In genomic region chr16:8830431-8831211, GRCm38 (mm10) we compare ENCODE assay signal across 8 mouse cellular contexts. TPM values are rescaled to one million over a fixed set of nuclear protein-coding genes. Genes with fewer than 3 reads are reported as not detected.
DNase-seq lines count a peak whose midpoint lies in the region; ATAC-seq and TF ChIP-seq lines count a peak whose summit lies in the region.

No protein-coding gene starts in this region.

- DNase-seq in B cell, adult 2 months = peak; percentile 82 to 83
- DNase-seq in spleen, postnatal 4 days (ENCODE audit: low spot score in 2 of 2) = peak; percentile 81 to 90

- peak; percentile 51 for ATAC-seq in erythroblast, adult 5-6 weeks (replicated peaks; ENCODE audit: low FRiP score, poor library complexity, severe bottlenecking)
- ATAC-seq in heart, embryonic 12.5 days (ENCODE audit: insufficient number of reproducible peaks, low FRiP score) = peak; percentile 48
- ATAC-seq in kidney, embryonic 16.5 days (ENCODE audit: low FRiP score, low TSS enrichment) = peak; percentile 41
- peak; percentile 45 for ATAC-seq in liver, embryonic 12.5 days

- H3K27me3 ChIP-seq in heart, embryonic 12.5 days (replicated peaks) = no peaks in the 10 kb centered on the region
- no peaks in the 10 kb centered on the region for H3K27me3 ChIP-seq in kidney, embryonic 16.5 days (ENCODE audit: insufficient read depth, low read length)
- no peaks in the 10 kb centered on the region for H3K27me3 ChIP-seq in liver, embryonic 12.5 days (replicated peaks)
- no peaks in the 10 kb centered on the region for H3K27me3 ChIP-seq in myocyte (ENCODE audit: control insufficient read depth, insufficient read depth, insufficient read length)

- peak overlapping the region; percentile 96 for H3K4me2 ChIP-seq in heart, embryonic 12.5 days
- H3K4me2 ChIP-seq in kidney, embryonic 16.5 days (replicated peaks; ENCODE audit: low read depth, low read length) = peak overlapping the region; percentile 94
- peak overlapping the region; percentile 81 for H3K4me2 ChIP-seq in liver, embryonic 12.5 days
- H3K4me2 ChIP-seq in myocyte (ENCODE audit: low read depth) = peak overlapping the region; percentile 94

- peaks cover 17% of the 10 kb centered on the region for H3K4me1 ChIP-seq in bone marrow macrophage, adult 2 months (ENCODE audit: control insufficient read depth, insufficient read depth, low read length)
- H3K4me1 ChIP-seq in heart, embryonic 12.5 days (replicated peaks) = peaks cover 24% of the 10 kb centered on the region
- H3K4me1 ChIP-seq in kidney, embryonic 16.5 days (ENCODE audit: insufficient read depth, low read length) = peaks cover 40% of the 10 kb centered on the region
- H3K4me1 ChIP-seq in liver, embryonic 12.5 days = peaks cover 45% of the 10 kb centered on the region

- H3K79me2 ChIP-seq in myocyte (ENCODE audit: control insufficient read depth, insufficient read depth) = peaks cover 55% of the 10 kb centered on the region

- H3ac ChIP-seq in myocyte (ENCODE audit: control insufficient read depth, insufficient read length) = peak overlapping the region; percentile 97

- no peak for TF ChIP-seq POLR2A in bone marrow macrophage, adult 2 months (IDR thresholded peaks at IDR 0.05; ENCODE audit: borderline replicate concordance, low read depth, low read length)
- peak; percentile 13 for TF ChIP-seq POLR2A in myocyte (IDR thresholded peaks at IDR 0.05; ENCODE audit: insufficient read length, low read depth)

- peak overlapping the region; percentile 83 for H3K27ac ChIP-seq in bone marrow macrophage, adult 2 months (ENCODE audit: insufficient read depth, low read depth, low read length)
- peak overlapping the region; percentile 95 for H3K27ac ChIP-seq in heart, embryonic 12.5 days (ENCODE audit: poor library complexity, severe bottlenecking)
- H3K27ac ChIP-seq in kidney, embryonic 16.5 days (ENCODE audit: low read length) = peak overlapping the region; percentile 92
- H3K27ac ChIP-seq in liver, embryonic 12.5 days = peak overlapping the region; percentile 100

- H3K4me3 ChIP-seq in bone marrow macrophage, adult 2 months (ENCODE audit: insufficient read depth, low read length) = peak overlapping the region; percentile 93
- peak overlapping the region; percentile 98 for H3K4me3 ChIP-seq in heart, embryonic 12.5 days
- peak overlapping the region; percentile 98 for H3K4me3 ChIP-seq in kidney, embryonic 16.5 days (ENCODE audit: low read length)
- H3K4me3 ChIP-seq in liver, embryonic 12.5 days = peak overlapping the region; percentile 100
- H3K4me3 ChIP-seq in myocyte = peak overlapping the region; percentile 97

- WGBS in heart, embryonic 12.5 days = 0% methylated on average over 68 of the region's 74 CpGs
- 0% methylated on average over 63 of the region's 74 CpGs for WGBS in kidney, embryonic 16.5 days
- WGBS in liver, embryonic 12.5 days (ENCODE audit: insufficient replicate concordance) = under 1% methylated on average over 70 of the region's 74 CpGs

- H3K9ac ChIP-seq in heart, embryonic 12.5 days = peak overlapping the region; percentile 99
- peak overlapping the region; percentile 94 for H3K9ac ChIP-seq in kidney, embryonic 16.5 days (replicated peaks; ENCODE audit: low read length)
- H3K9ac ChIP-seq in liver, embryonic 12.5 days = peak overlapping the region; percentile 100

- H3K36me3 ChIP-seq in heart, embryonic 12.5 days = peaks cover 29% of the 10 kb centered on the region
- peaks cover 10% of the 10 kb centered on the region; the same call in 1 of the 2 replicates for H3K36me3 ChIP-seq in kidney, embryonic 16.5 days (ENCODE audit: insufficient read depth, low read length)
- peaks cover 44% of the 10 kb centered on the region for H3K36me3 ChIP-seq in liver, embryonic 12.5 days
- peaks cover 25% of the 10 kb centered on the region for H3K36me3 ChIP-seq in myocyte (ENCODE audit: control insufficient read depth, insufficient read depth)

- TF ChIP-seq CTCF in bone marrow macrophage, adult 2 months (IDR thresholded peaks at IDR 0.05; ENCODE audit: low read depth, low read length) = no peak

- no peaks in the 10 kb centered on the region for H3K9me3 ChIP-seq in heart, embryonic 12.5 days (replicated peaks)
- H3K9me3 ChIP-seq in kidney, embryonic 16.5 days (ENCODE audit: low read length) = no peaks in the 10 kb centered on the region
- H3K9me3 ChIP-seq in liver, embryonic 12.5 days (replicated peaks) = no peaks in the 10 kb centered on the region

TF ChIP-seq in myocyte, 11 proteins besides CTCF, POLR2A, EP300 and RAD21:
- TF ChIP-seq TCF3 (IDR thresholded peaks at IDR 0.05; ENCODE audit: insufficient read length, low read depth) (no peak), MYOG (IDR thresholded peaks at IDR 0.05; ENCODE audit: control insufficient read depth in 1 of 3, insufficient read depth in 1 of 3, insufficient read length in 2 of 3, low read depth in 2 of 3) (peak in 1 of 3 experiments; percentile 0), POLR2AphosphoS2 (IDR thresholded peaks at IDR 0.05; ENCODE audit: insufficient read length, low read depth) (peak; percentile 44)

RNA-seq across cellular contexts. Expression of gene 1810013L24Rik, which starts 0.7 kb away (rescaled TPM):
- polyA plus RNA-seq in bone marrow macrophage, adult 2 months (2012; ENCODE audit: insufficient read depth, insufficient read length, missing spikeins) = 49.7 and 54.4 TPM in 2 replicates
- 90.3 and 115 TPM in 2 replicates for total RNA-seq in erythroblast, adult 5-6 weeks (2015; ENCODE audit: low replicate concordance)
- total RNA-seq in erythroblast, adult 5-6 weeks (2017; ENCODE audit: low replicate concordance) = 134 and 157 TPM in 2 replicates
- polyA plus RNA-seq in heart, embryonic 12.5 days (2016; fragmentation: Nextera tagmentation; extraction: Ambion mirVana) = 24.1 and 25.9 TPM in 2 replicates
- 18.5 and 19.8 TPM in 2 replicates for polyA plus RNA-seq in kidney, embryonic 16.5 days (2015; fragmentation: Nextera tagmentation; extraction: Ambion mirVana)
- polyA plus RNA-seq in liver, embryonic 12.5 days (2016; fragmentation: Nextera tagmentation; extraction: Ambion mirVana) = 23.2 and 23.9 TPM in 2 replicates
- 27.5 TPM for polyA plus RNA-seq in myocyte (2012; fragmentation: generic; extraction: Trizol)

RNA-seq across cellular contexts. Expression of gene Usp7, which starts 38.5 kb away (rescaled TPM):
- polyA plus RNA-seq in bone marrow macrophage, adult 2 months (2012; ENCODE audit: insufficient read depth, insufficient read length, missing spikeins) = 61.2 and 65.5 TPM in 2 replicates
- 545 and 592 TPM in 2 replicates for total RNA-seq in erythroblast, adult 5-6 weeks (2015; ENCODE audit: low replicate concordance)
- 1,042 and 1,164 TPM in 2 replicates for total RNA-seq in erythroblast, adult 5-6 weeks (2017; ENCODE audit: low replicate concordance)
- polyA plus RNA-seq in heart, embryonic 12.5 days (2016; fragmentation: Nextera tagmentation; extraction: Ambion mirVana) = 17.1 and 21.1 TPM in 2 replicates
- 23.8 and 29.5 TPM in 2 replicates for polyA plus RNA-seq in kidney, embryonic 16.5 days (2015; fragmentation: Nextera tagmentation; extraction: Ambion mirVana)
- 32.9 and 33.5 TPM in 2 replicates for polyA plus RNA-seq in liver, embryonic 12.5 days (2016; fragmentation: Nextera tagmentation; extraction: Ambion mirVana)
- 24.0 TPM for polyA plus RNA-seq in myocyte (2012; fragmentation: generic; extraction: Trizol)

Comparison
In these comparisons a context has a peak if more than half of its experiments do, and no peak if none do; other contexts are left out.
1. Peak in every context shown above with its lines: DNase-seq, ATAC-seq, H3K4me3 ChIP-seq and H3K27ac ChIP-seq.